Mouse (Mus musculus) CH12F3 (cell line): ENCODE results near the gene Slc8a3.

Experiments used
- in situ Hi-C: fragments of 300-500 bp; cut with MboI; formaldehyde crosslinking; loops from 2 replicates; pipeline ENCODE4 v1.14.3; 2020; ENCODE audit warnings: low sequenced_read_pairs

The Slc8a3 gene

GRCm38 (mm10) chr12:81186668-81187067 lies 146.3 kb downstream of the Slc8a3 start:
- in situ Hi-C loops: no loop called here

GRCm38 (mm10) chr12:81186081-81186480 lies 146.9 kb downstream of the Slc8a3 start:
- in situ Hi-C loops: no loop called here

GRCm38 (mm10) chr12:81184967-81185366 lies 148.0 kb downstream of the Slc8a3 start:
- in situ Hi-C loops: loop anchor here (5.0 kb wide), 1 partner anchor 203 kb away; no protein-coding TSS in a partner anchor

GRCm38 (mm10) chr12:81182073-81182472 lies 150.9 kb downstream of the Slc8a3 start:
- in situ Hi-C loops: loop anchor here (5.0 kb wide), 1 partner anchor 200 kb away; no protein-coding TSS in a partner anchor

- in situ Hi-C loops: no loop called here
Measured at GRCm38 (mm10) chr12:81175252-81175651, 157.7 kb downstream of the Slc8a3 start.

GRCm38 (mm10) chr12:81173893-81174292 lies 159.1 kb downstream of the Slc8a3 start:
- in situ Hi-C loops: no loop called here

GRCm38 (mm10) chr12:81173011-81173410 lies 160.0 kb downstream of the Slc8a3 start:
- in situ Hi-C loops: no loop called here

- in situ Hi-C loops: no loop called here
Measured at GRCm38 (mm10) chr12:81170076-81170475, 162.9 kb downstream of the Slc8a3 start.

- in situ Hi-C loops: no loop called here
Measured at GRCm38 (mm10) chr12:81168494-81168893, 164.5 kb downstream of the Slc8a3 start.

GRCm38 (mm10) chr12:81168031-81168430 lies 164.9 kb downstream of the Slc8a3 start:
- in situ Hi-C loops: no loop called here

- in situ Hi-C loops: no loop called here
Measured at GRCm38 (mm10) chr12:81167142-81167541, 165.8 kb downstream of the Slc8a3 start.

- in situ Hi-C loops: no loop called here
Measured at GRCm38 (mm10) chr12:81166615-81167014, 166.4 kb downstream of the Slc8a3 start.

- in situ Hi-C loops: no loop called here
Measured at GRCm38 (mm10) chr12:81166092-81166491, 166.9 kb downstream of the Slc8a3 start.

GRCm38 (mm10) chr12:81163566-81163965 lies 169.4 kb downstream of the Slc8a3 start:
- in situ Hi-C loops: no loop called here

GRCm38 (mm10) chr12:81163131-81163530 lies 169.8 kb downstream of the Slc8a3 start:
- in situ Hi-C loops: no loop called here

GRCm38 (mm10) chr12:81161282-81161681 lies 171.7 kb downstream of the Slc8a3 start:
- in situ Hi-C loops: no loop called here

GRCm38 (mm10) chr12:81160831-81161230 lies 172.1 kb downstream of the Slc8a3 start:
- in situ Hi-C loops: no loop called here

GRCm38 (mm10) chr12:81160425-81160824 lies 172.6 kb downstream of the Slc8a3 start:
- in situ Hi-C loops: no loop called here

GRCm38 (mm10) chr12:81159947-81160346 lies 173.0 kb downstream of the Slc8a3 start:
- in situ Hi-C loops: no loop called here

- in situ Hi-C loops: no loop called here
Measured at GRCm38 (mm10) chr12:81156841-81157240, 176.1 kb downstream of the Slc8a3 start.

GRCm38 (mm10) chr12:81155675-81156074 lies 177.3 kb downstream of the Slc8a3 start:
- in situ Hi-C loops: no loop called here

GRCm38 (mm10) chr12:81152082-81152481 lies 180.9 kb downstream of the Slc8a3 start:
- in situ Hi-C loops: no loop called here

- in situ Hi-C loops: no loop called here
Measured at GRCm38 (mm10) chr12:81150917-81151316, 182.1 kb downstream of the Slc8a3 start.
